Mouse (Mus musculus): ENCODE data around the gene Slc5a4b. TPM values are rescaled to one million over a fixed set of nuclear protein-coding genes. Genes with fewer than 3 reads are reported as not detected.

The Slc5a4b gene
- polyA plus RNA-seq, 1 experiment, result not detected

- no peak overlapping the region for H3K4me3 ChIP-seq (ENCODE audit: insufficient read depth, low read length)
- TF ChIP-seq CTCF (IDR thresholded peaks at IDR 0.05; ENCODE audit: extremely low read depth, insufficient read depth, low read length) (no peak), POLR2A (IDR thresholded peaks at IDR 0.05; ENCODE audit: extremely low read depth, insufficient read depth, low read length) (no peak)
- H3K27ac ChIP-seq (ENCODE audit: insufficient read depth, low read length), result no peak overlapping the region
- H3K4me1 ChIP-seq (ENCODE audit: control insufficient read depth, insufficient read depth, low read length), result peaks cover 4% of the 10 kb centered on the region; the same call in 1 of the 2 replicates
Measured at GRCm38 (mm10) chr10:76030496-76030895, 80.3 kb downstream of the Slc5a4b start.

- Histone ChIP-seq H3K4me1 (ENCODE audit: control insufficient read depth, insufficient read depth, low read length) (peaks cover 3% of the 10 kb centered on the region; the same call in 1 of the 2 replicates), H3K4me3 (ENCODE audit: insufficient read depth, low read length) (no peak overlapping the region), H3K27ac (ENCODE audit: insufficient read depth, low read length) (no peak overlapping the region)
- TF ChIP-seq POLR2A (IDR thresholded peaks at IDR 0.05; ENCODE audit: extremely low read depth, insufficient read depth, low read length) (no peak), CTCF (IDR thresholded peaks at IDR 0.05; ENCODE audit: extremely low read depth, insufficient read depth, low read length) (no peak)
Measured at GRCm38 (mm10) chr10:76029276-76029675, 81.5 kb downstream of the Slc5a4b start.

- no peak for TF ChIP-seq POLR2A (IDR thresholded peaks at IDR 0.05; ENCODE audit: extremely low read depth, insufficient read depth, low read length)
- no peak for TF ChIP-seq CTCF (IDR thresholded peaks at IDR 0.05; ENCODE audit: extremely low read depth, insufficient read depth, low read length)
- Histone ChIP-seq H3K4me3 (ENCODE audit: insufficient read depth, low read length) (no peak overlapping the region), H3K27ac (ENCODE audit: insufficient read depth, low read length) (no peak overlapping the region), H3K4me1 (ENCODE audit: control insufficient read depth, insufficient read depth, low read length) (peaks cover 2% of the 10 kb centered on the region; the same call in 1 of the 2 replicates)
Measured at GRCm38 (mm10) chr10:76028396-76028795, 82.4 kb downstream of the Slc5a4b start.

- Histone ChIP-seq H3K4me1 (ENCODE audit: control insufficient read depth, insufficient read depth, low read length) (no peaks in the 10 kb centered on the region; the same call in 1 of the 2 replicates), H3K4me3 (ENCODE audit: insufficient read depth, low read length) (no peak overlapping the region), H3K27ac (ENCODE audit: insufficient read depth, low read length) (no peak overlapping the region)
- TF ChIP-seq CTCF (IDR thresholded peaks at IDR 0.05; ENCODE audit: extremely low read depth, insufficient read depth, low read length) (no peak), POLR2A (IDR thresholded peaks at IDR 0.05; ENCODE audit: extremely low read depth, insufficient read depth, low read length) (no peak)
Measured at GRCm38 (mm10) chr10:76028016-76028366, 82.8 kb downstream of the Slc5a4b start.

- no peak overlapping the region for H3K4me3 ChIP-seq (ENCODE audit: insufficient read depth, low read length)
- TF ChIP-seq CTCF (IDR thresholded peaks at IDR 0.05; ENCODE audit: extremely low read depth, insufficient read depth, low read length) (no peak), POLR2A (IDR thresholded peaks at IDR 0.05; ENCODE audit: extremely low read depth, insufficient read depth, low read length) (no peak)
- H3K27ac ChIP-seq (ENCODE audit: insufficient read depth, low read length), result no peak overlapping the region
- H3K4me1 ChIP-seq (ENCODE audit: control insufficient read depth, insufficient read depth, low read length), result no peaks in the 10 kb centered on the region; the same call in 1 of the 2 replicates
Measured at GRCm38 (mm10) chr10:76027127-76028015, 83.4 kb downstream of the Slc5a4b start.

GRCm38 (mm10) chr10:76025470-76026190 is 85.1 kb downstream of the Slc5a4b start:
- Histone ChIP-seq H3K4me3 (ENCODE audit: insufficient read depth, low read length) (no peak overlapping the region), H3K27ac (ENCODE audit: insufficient read depth, low read length) (no peak overlapping the region), H3K4me1 (ENCODE audit: control insufficient read depth, insufficient read depth, low read length) (no peaks in the 10 kb centered on the region)
- TF ChIP-seq POLR2A (IDR thresholded peaks at IDR 0.05; ENCODE audit: extremely low read depth, insufficient read depth, low read length) (no peak), CTCF (IDR thresholded peaks at IDR 0.05; ENCODE audit: extremely low read depth, insufficient read depth, low read length) (no peak)

- no peaks in the 10 kb centered on the region for H3K4me1 ChIP-seq (ENCODE audit: control insufficient read depth, insufficient read depth, low read length)
- no peak overlapping the region for H3K4me3 ChIP-seq (ENCODE audit: insufficient read depth, low read length)
- no peak overlapping the region for H3K27ac ChIP-seq (ENCODE audit: insufficient read depth, low read length)
- TF ChIP-seq CTCF (IDR thresholded peaks at IDR 0.05; ENCODE audit: extremely low read depth, insufficient read depth, low read length) (no peak), POLR2A (IDR thresholded peaks at IDR 0.05; ENCODE audit: extremely low read depth, insufficient read depth, low read length) (no peak)
Measured at GRCm38 (mm10) chr10:76023921-76024320, 86.8 kb downstream of the Slc5a4b start.

GRCm38 (mm10) chr10:76021728-76022127 is 89.0 kb downstream of the Slc5a4b start:
- Histone ChIP-seq H3K4me3 (ENCODE audit: insufficient read depth, low read length) (no peak overlapping the region), H3K4me1 (ENCODE audit: control insufficient read depth, insufficient read depth, low read length) (no peaks in the 10 kb centered on the region), H3K27ac (ENCODE audit: insufficient read depth, low read length) (no peak overlapping the region)
- TF ChIP-seq CTCF (IDR thresholded peaks at IDR 0.05; ENCODE audit: extremely low read depth, insufficient read depth, low read length) (no peak), POLR2A (IDR thresholded peaks at IDR 0.05; ENCODE audit: extremely low read depth, insufficient read depth, low read length) (no peak)

GRCm38 (mm10) chr10:76016886-76017285 is 93.9 kb downstream of the Slc5a4b start:
- Histone ChIP-seq H3K27ac (ENCODE audit: insufficient read depth, low read length) (no peak overlapping the region), H3K4me3 (ENCODE audit: insufficient read depth, low read length) (no peak overlapping the region), H3K4me1 (ENCODE audit: control insufficient read depth, insufficient read depth, low read length) (no peaks in the 10 kb centered on the region)
- TF ChIP-seq POLR2A (IDR thresholded peaks at IDR 0.05; ENCODE audit: extremely low read depth, insufficient read depth, low read length) (no peak), CTCF (IDR thresholded peaks at IDR 0.05; ENCODE audit: extremely low read depth, insufficient read depth, low read length) (no peak)

Data from cortical plate, adult 2 months (tissue).